Mouse (Mus musculus) MEL (cell line): ENCODE results near the gene Gm18336.

Experiments
- ELF1 ChIP-seq: IDR thresholded peaks from 2 replicates; pipeline ENCODE4 v1.6.1; 2014; ENCODE audit warnings: low read depth, mild to moderate bottlenecking, inconsistent platforms, low read length, improper control_type of control experiment, moderate library complexity
- EP300 ChIP-seq, 2 experiments: IDR thresholded peaks; 2 replicates each; pipeline ENCODE4 v1.6.1; 2011; ENCODE audit warnings: improper control_type of control experiment in 2 of 2, low read length in 2 of 2, low read depth in 1 of 2, mild to moderate bottlenecking in 1 of 2
- GATA1 ChIP-seq: IDR thresholded peaks from 2 replicates; pipeline ENCODE4 v1.6.1; 2011; ENCODE audit warnings: low read depth, low read length, improper control_type of control experiment
- HCFC1 ChIP-seq: IDR thresholded peaks from 2 replicates; pipeline ENCODE4 v1.6.1; 2012; ENCODE audit warnings: low read depth, mild to moderate bottlenecking, inconsistent platforms, low read length, improper control_type of control experiment, moderate library complexity
- MAX ChIP-seq: IDR thresholded peaks from 2 replicates; pipeline ENCODE4 v1.6.1; 2011; ENCODE audit warnings: low read length, improper control_type of control experiment
- MAZ ChIP-seq: IDR thresholded peaks from 2 replicates; pipeline ENCODE4 v1.6.1; 2012; ENCODE audit warnings: low read depth, mild to moderate bottlenecking, inconsistent platforms, low read length, improper control_type of control experiment
- POLR2A ChIP-seq, 2 experiments: IDR thresholded peaks; 2 replicates each; pipeline ENCODE4 v1.6.1; 2011 to 2012; ENCODE audit warnings: low read length in 2 of 2, mild to moderate bottlenecking in 2 of 2, control low read depth in 1 of 2, improper control_type of control experiment in 1 of 2, low read depth in 1 of 2, moderate library complexity in 1 of 2; ENCODE audit not compliant: control insufficient read depth in 1 of 2, insufficient read depth in 1 of 2, poor library complexity in 1 of 2
- POLR2AphosphoS5 ChIP-seq: IDR thresholded peaks from 2 replicates; pipeline ENCODE4 v1.6.1; 2012; ENCODE audit warnings: low read depth, borderline replicate concordance, mild to moderate bottlenecking, inconsistent platforms, low read length, moderate library complexity, mixed read lengths

GRCm38 (mm10) chrX:73432850-73433249 is 34.3 kb upstream of the Gm18336 start:
- TF ChIP-seq GATA1, result no peak
- no peak for TF ChIP-seq EP300 (IDR thresholded peaks at IDR 0.05; ENCODE audit: low read depth in 1 of 2, low read length in 2 of 2)
- TF ChIP-seq POLR2AphosphoS5, result no peak
- no peak for TF ChIP-seq ELF1
- no peak for TF ChIP-seq HCFC1
- TF ChIP-seq POLR2A (IDR thresholded peaks at IDR 0.05; ENCODE audit: control insufficient read depth in 1 of 2, insufficient read depth in 1 of 2, low read depth in 1 of 2, low read length in 2 of 2, poor library complexity in 1 of 2), result no peak
- TF ChIP-seq MAX, result no peak
- TF ChIP-seq MAZ, result no peak
